Mouse (Mus musculus) 416B (cell line): ENCODE measurements at regions not wholly inside any gene's neighbourhood (a gene's known extent, or its start where the extent isn't known, plus 50 kb on each side); places are given as distances from the start of the nearest gene placed in this dataset.

Experiments
- DNase-seq: peaks from one replicate; pipeline ENCODE4 v3.0.0; 2011; ENCODE audit warnings: low read depth

DNA sequence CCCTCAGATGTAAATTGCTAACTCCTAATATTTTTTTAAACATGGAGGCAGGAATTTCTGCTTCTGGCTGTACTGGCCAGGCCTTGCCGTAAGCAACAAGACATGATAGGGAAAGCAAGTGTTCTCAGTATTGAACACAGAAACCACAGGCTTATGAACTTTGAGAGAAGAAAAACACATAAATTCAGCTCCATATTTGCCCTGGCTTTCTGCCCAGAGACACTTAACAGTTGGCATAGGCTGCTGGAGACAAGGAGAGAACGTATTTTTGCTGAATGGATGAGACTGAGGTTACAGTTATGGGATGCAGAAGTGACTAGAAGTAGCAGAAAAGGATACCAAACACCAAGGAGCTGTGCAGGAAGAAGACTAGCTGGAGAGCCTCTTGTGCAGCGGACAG is 258.7 kb upstream of the Rbms1 start:
- no peak for DNase-seq

- DNase-seq: no peak
Measured at GRCm38 (mm10) chr2:61221157-61221556, 258.2 kb upstream of the Rbms1 start.

DNA sequence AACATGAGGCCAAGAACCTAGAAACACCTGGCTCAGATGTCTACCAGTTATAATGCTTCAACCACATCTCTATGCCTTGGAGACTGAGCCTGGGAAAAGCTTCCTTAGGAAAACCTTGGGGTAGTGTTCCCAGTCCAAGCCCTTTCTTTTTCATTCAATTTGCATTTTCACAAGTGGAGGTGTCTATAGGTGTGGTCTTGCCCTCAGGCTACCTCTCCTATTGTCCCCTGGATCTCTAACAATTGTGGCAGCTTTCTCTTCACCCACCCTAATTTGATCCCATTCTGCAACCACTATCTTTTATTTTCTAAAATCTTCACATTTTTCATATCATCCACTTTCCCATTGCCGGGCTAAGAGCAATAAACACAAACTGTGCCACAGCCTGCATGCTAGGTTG is 251.0 kb upstream of the Rbms1 start:
- DNase-seq: no peak

- no peak for DNase-seq
Measured at GRCm38 (mm10) chr2:61201387-61201786, 238.4 kb upstream of the Rbms1 start.

DNA sequence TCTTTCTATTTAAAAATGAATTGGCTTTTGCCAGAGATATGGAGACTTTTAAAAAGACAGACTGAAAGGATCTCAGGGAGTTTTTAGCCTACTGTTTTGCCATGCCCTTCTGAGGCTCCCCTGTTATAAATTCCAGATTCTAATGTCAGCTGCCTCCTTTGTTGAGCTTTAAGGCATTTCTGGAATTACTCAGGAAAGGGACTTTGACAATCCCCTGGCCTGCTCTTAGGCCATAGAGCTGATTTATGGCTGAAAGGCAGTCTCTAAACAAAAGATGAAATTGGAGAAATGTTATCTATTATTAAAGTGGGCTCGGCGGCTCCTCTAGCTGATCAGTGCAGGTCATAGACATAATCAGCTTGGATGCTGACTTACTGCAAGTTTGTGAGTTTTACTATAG is 231.0 kb upstream of the Rbms1 start:
- DNase-seq: no peak

- no peak for DNase-seq
Measured at GRCm38 (mm10) chr2:61182424-61182979, 219.5 kb upstream of the Rbms1 start.

GRCm38 (mm10) chr2:61177801-61178200 is 214.8 kb upstream of the Rbms1 start:
- no peak for DNase-seq

GRCm38 (mm10) chr2:61176807-61177206 is 213.8 kb upstream of the Rbms1 start:
- no peak for DNase-seq

- DNase-seq: no peak
Measured at GRCm38 (mm10) chr2:61173581-61173980, 210.6 kb upstream of the Rbms1 start.

GRCm38 (mm10) chr2:61161336-61161735 is 198.3 kb upstream of the Rbms1 start:
- no peak for DNase-seq

DNA sequence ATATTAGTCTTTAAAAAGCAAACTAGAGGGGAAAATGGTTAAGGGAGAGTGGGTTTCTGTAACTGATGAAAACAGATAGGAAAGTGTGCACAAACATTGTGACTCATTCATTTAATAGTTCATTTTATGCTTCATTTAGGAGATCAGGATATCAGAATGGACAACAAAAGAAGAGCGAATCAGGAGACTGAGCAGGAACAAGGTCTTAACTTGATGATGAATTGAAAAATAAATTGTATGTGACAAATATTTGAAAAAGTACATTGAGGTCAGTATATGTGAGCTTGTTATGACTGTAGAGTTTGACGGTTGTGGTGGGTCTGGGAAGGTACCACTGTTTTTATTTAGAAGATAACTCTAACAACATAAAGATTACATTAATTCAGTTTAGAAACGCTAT is 196.8 kb upstream of the Rbms1 start:
- no peak for DNase-seq

- DNase-seq: peak; percentile 93
Measured at GRCm38 (mm10) chr2:61138998-61139631, 176.1 kb upstream of the Rbms1 start.

DNA sequence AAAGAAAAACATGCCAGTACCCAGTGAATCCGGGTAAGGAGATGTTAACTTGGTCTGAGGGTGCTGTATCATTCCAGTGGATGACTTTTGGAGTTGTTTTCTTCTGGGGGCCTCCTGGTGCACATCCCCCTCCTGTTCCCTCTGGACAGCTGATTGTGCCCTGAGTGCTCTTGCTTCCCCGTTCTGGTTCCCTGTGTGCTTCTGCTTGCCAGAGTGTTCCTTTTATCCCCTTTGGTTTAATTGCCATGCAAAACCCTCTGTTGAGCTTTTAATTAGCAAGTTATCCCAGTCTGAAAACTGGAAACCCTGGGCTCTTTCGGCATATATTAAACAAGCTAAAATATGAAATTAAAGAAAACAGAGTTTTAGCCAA is 175.6 kb upstream of the Rbms1 start:
- DNase-seq: no peak

GRCm38 (mm10) chr2:61137378-61137777 is 174.4 kb upstream of the Rbms1 start:
- DNase-seq: peak; percentile 85

DNA sequence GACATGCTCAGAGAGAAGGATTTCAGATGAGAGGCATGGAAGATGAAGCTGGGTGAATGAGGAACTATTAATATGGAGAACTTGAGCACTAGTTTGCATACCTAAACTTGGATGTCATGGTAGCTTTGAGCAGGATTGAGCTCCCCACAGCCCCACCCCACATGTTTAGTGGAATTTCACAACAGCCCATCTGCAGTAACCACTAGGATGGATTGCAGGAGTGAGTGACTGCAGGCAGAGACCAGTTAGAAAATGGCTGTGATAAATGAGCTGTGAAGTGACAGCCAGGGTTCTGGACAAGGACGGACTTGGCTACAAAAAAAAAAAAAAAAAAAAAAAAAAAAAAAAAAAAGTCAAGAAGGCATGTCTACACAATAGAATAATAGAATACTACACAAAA is 173.9 kb upstream of the Rbms1 start:
- no peak for DNase-seq

DNA sequence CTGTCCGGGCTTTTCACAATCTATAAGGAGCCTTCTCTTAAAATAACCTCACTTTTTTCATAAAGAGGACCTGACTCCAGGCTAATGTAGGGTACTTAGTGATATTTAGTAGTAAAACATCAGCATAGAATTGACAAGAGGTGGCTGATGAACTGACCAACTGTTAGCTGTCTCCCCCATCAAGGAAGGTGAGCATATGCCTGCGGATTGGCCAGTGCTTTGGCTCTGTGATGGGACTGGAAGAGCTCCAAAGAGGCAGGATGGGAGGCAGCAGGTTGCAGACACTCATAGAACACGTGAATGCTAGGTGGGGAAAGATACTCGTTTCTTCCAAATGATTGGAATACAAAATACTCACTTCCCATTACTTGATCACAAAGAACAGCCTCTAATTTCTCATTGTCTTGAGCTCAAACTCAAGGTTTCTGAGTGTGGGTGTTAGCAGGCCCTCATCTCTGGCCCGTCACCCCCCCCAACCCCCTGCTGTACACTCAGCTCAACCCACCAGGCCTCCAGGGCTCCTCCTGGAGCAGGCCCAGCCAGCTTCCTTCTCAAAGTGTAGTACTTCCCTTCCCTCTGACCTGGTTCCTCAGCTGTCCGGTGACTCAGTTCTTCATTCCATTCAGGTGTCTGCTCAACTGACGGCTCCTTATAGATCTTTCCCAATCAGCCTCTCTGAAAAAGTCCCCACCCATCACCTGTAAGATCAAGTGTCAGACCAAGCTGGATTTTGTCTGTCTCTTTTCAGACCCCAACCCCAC is 160.2 kb upstream of the Rbms1 start:
- DNase-seq: no peak

DNA sequence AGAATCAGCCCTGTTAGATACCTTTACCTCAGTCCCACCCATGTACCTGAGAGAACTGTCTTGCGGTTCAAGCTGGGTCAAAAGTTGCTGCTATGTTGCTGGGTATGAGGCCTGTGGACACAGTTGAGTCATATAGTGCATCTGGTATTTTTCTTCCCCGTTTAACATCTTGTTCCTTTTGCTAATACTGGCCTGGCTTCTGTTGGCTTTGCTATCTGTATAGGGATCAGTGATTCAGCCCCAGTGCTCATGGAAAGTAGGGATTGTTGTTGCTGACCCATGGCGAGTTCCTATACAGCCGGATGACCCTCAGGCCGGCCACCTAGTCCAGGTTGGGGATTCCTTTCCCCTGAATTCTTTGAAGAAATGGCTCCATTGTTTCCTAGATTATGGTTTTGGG is 158.3 kb upstream of the Rbms1 start:
- peak; percentile 47 for DNase-seq

DNA sequence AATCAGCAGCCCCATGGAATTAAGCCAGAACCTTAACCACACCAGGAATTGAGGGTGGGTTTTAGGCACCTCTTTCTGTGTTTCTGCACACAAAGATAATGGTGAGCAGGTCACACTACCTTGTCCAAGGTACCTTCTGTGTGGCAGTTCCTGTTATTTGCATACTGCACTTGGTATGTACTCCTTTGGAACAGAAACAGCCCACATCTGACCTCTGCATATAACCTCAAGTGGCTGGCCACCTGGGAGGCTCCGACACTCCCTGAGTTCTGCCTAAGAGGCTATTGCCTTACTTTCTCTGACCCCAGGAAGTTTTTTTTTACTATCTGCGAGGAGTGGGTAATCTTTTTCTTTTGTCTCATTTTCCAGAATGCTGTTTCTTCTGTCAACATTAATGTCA is 151.6 kb upstream of the Rbms1 start:
- DNase-seq: no peak

GRCm38 (mm10) chr2:61113916-61114315 is 150.9 kb upstream of the Rbms1 start:
- no peak for DNase-seq

GRCm38 (mm10) chr2:61110591-61110990 is 147.6 kb upstream of the Rbms1 start:
- DNase-seq: peak; percentile 81

GRCm38 (mm10) chr2:61109564-61109963 is 146.6 kb upstream of the Rbms1 start:
- peak; percentile 50 for DNase-seq

DNA sequence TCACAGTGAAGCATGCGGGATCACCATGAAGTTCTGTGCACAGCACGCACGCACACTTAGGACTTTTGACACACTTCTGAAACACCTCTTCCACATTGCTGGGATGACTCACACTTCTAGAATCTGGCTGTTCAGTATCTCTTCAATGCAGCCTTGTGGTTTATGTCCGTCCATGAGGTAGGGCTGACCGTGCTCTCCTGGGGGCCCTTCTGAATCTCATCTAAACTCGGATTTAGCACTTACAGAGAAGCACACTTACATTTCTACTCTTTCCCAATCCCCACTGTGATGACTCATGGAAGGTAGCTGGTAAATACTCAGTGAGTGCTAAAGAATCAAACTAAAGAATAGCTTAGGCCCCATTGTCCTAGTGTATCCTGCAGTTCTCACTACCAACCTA is 142.2 kb upstream of the Rbms1 start:
- DNase-seq: peak; percentile 64

DNA sequence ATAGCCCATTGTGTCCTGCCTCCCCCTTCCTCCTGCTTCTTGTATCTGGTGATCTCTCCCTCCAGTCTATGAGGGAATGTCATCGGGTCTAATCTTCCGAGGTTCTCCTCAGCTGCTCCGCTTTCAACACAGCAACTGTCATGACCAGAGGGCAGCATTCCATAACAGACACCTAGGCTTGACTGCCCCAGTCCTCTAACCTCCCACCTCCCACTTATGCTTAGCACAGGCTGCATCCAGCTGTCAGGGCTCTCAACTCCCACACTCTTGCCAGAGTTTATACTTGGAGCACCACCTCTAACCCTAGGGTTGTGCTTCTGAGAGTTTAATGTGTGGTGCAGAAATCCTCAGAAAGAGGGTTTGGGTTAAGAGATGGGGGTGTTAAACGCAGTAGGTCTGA is 137.9 kb upstream of the Rbms1 start:
- DNase-seq: no peak

GRCm38 (mm10) chr2:61088501-61088900 is 125.5 kb upstream of the Rbms1 start:
- DNase-seq: no peak
